Mouse (Mus musculus): ENCODE data around the gene Tbata.

The Tbata gene

DNA sequence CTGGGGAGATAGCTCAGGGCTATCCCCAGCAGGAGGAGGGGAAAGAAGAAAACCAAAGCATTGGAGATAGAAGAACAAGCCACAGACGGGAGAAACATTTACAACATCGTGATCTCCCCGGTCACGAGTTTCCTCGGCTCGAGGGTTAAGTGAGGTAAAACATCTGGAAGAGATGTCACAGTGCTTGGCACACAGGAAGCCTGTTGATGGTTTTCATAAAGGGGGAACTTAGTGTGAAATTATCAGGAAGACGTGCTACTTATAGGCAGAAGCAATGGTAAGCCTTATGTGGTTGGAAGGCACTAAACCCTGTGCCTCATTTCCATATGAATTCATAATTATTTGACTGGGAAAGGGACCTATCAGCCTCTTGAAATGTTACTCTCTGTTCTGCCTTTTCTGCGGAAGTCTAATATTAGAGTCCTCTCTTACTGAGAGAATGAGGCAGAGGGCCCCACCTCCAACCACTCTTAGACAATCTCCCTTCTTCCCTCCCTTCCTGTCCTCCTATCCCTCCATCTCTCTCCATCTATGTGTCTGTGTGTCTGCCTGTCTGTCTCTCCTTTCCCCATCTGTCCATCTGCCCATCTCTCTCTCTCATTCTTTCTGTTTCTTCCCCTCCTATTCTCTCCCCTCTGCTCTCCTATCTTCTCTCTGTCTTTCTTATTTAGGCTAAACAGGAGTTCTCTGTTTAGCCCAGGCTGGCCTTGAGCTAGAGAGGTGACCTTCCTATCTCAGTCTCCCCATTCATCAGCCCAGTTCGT lies 4.2 kb upstream of the Tbata start:
- DNase-seq: no peak

DNA sequence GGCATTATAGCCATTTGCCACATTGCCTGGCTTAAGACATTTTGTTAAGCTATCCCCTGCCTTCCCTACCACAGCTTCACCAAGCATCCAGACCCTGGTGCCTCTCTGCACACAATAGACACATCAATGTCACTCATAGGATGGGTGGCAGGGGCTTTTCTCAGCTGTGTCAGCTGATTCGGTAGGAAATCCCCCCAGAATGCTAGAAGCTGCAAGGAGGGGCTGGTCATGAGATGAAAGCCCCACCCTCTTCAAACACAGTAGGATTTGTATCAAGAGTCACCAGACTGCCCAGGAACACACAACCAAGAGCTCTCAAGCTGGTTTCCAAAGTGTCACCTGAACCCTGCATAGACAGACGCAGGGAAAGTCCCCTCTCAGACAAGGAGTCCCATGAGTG lies 3.4 kb upstream of the Tbata start:
- no peak for DNase-seq

DNA sequence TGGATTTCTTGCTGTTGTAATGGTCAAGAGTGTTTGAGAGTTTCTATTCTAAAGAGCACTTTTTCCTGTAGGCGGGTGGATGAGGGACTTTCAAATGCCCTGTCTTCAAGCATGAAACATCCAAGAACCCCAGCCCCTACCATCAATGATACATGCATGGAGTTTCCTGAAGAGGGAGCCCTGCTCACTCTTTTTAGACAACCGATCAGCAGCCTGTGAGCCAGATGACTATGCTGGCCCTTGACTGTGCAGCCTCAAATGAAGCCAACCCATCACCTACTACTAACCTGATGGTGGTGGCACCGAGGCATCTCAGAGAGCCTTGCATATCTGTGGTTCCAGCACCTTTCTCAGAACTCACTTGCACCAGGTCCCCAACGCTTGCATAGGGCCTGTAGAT lies 742 bp downstream of the Tbata start:
- DNase-seq: no peak

DNA sequence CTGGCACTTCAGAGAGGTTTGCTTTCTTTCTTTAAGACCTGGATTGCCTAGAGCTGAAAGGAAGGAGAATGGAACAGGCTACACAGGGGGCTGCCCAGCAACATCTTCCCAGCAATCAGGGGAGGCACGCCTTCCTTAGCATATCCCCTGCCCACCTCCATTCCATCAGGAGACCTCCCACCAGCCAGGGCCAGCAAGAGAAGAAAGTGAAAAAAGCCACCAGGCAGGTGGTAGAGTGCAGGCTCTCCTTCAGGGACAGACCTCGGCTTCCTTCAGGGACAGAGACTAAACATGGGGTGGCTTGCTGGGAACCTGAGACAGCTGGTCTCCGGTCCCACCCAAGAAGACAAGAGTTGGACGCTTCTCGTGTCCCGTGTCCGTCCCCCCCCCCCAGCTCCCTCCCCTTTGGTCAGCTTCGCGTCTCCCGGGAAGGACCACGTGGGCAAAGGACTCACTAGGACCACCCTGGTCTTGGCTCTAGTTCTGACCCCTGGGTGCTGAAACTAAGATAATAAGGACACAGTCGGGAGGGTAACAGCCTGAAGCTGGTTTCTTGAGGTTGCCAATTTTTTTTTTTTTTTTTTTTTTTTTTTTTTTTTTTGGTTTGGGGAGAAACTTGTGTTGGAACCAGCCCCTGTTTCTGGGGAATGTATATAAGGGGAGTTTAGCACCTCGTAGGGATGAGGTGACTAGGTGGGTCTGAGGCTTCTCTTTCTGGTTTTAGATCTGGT lies 3.1 kb downstream of the Tbata start:
- no peak for DNase-seq

DNA sequence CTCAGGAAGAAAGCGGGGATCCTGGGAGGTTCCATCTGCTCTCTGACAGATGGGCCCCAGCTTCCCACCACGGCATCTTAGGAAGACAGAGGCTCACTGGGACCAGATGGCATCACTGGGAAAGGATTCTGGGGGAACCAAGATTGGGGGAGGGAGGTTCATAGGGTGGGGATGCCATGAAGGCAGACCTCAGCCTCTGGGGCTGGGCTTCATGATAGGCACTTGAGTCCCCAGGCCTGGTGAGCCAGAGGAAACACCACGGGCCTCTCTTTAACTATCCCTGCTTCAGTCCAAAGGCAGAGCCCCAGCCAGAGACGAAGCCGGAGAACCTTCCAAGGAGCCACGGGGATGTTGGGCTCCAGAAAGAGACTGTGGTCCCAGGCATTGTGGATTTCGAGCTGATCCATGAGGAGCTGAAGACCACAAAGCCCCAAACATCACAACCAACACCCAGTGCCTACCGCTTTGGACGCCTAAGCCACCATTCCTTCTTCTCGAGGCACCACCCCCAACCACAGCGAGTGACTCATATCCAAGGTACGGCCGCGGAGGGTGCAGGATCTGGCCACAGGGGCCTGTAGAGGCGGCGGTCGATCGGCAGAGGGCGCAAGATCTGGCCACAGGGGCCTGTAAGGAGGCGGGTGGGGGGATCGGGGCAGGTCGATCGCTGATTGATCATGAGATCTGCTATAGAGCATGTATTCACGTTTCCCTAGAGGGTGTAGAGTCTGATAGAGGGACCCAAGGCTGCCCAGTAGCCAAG lies 3.9 kb downstream of the Tbata start:
- no peak for DNase-seq

DNA sequence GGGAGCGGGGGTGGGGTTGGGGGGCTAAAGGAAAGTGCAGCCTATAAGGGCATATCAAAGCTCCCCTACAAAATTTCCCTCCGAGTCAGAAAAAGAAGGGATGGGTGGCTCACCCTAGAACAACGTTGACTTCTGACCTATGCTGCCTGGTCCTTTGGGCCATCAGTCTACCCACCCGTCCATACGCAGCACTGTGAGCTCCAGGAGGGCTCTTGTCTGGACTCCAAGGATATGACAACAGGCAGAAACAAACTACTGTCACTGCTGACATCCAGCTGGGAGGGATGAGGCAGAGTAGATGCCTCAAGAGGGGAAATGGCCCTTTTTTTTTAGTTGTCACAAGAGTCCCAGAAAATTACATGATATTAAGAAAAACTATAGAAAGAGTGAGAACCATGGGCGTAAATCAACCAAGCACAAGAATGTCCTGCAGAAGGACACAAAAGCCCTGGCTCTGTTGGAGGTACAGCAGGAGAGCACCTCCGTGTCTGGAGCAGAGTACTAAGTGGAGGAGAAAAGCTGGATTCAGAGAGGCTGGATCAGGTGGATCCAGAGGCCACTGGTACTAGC lies 4.6 kb downstream of the Tbata start:
- no peak for DNase-seq

DNA sequence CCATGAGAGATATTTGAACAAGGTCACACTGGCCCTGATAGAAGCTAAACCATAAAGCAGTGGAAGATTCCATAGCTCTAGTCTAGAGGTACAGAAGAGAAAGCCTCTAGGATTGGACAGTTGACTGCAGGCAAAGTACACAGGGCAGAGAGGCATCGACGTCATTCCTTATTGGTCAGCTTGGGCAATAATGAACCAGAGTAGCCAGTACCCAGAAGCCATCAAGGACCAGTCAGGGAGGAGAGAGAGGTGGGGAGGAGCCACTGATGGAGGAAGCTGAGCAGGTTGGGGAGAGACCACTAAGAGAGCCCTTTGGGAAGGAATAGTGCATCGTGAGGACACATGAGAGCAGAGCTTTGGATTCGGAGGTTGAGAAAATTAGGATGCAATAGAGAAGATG lies 6.0 kb downstream of the Tbata start:
- no peak for DNase-seq

DNA sequence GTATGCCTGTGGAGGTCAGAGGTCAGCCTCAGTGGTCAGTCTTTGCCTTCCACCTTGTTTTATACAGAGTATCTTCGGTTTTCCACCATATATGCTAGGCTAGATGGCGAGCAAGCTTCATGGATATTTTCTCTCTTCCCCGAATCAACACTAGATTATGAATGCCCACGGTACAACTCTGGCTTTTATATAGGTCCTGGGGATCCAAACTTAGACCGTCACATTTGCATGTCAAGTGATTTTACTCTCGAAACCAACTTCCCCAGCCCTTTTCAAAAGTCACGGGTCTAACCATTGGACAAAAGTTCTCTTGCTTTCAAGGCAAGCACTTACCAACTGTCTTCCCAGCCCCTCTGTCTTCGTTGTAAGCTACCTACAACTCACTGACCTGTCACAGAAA lies 6.9 kb downstream of the Tbata start:
- DNase-seq: no peak

DNA sequence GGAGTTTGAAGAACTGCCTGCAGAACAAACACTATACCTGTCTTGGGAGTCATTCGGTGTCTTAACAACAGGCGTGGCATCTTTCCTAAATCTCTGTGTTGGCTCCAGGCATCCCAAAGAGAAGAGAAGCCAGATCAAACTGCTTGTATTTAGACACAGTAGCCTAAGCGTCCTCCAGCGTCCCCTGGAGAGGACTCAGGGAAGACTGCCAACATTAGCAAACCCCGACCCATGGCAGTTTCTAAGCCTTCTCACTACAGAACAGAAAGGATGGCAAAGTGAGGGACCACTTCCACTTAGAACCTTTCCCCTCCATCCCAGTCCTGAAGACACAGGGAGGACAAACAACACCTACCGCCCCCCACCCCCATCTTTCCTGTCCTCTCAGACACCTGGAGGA lies 8.2 kb downstream of the Tbata start:
- no peak for DNase-seq

DNA sequence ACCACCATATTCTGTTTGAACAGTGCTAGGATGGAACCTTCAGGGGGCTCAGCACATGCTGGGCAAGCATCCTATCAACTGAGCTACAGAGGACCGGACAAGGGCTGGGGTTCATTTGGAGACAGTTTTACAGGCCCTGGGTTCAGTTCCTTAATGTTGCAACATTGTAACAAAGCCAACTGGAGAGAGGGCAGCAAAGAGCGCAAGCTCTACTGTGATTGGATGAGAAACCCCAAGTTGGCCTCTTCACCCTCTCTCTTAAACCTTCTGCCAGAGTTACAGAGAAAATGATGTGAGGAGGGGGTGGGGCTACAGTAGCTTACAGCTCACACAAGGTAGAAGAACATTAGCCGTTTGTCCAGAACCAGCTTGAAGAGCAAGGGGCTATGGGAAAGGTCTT lies 15.2 kb downstream of the Tbata start:
- no peak for DNase-seq

DNA sequence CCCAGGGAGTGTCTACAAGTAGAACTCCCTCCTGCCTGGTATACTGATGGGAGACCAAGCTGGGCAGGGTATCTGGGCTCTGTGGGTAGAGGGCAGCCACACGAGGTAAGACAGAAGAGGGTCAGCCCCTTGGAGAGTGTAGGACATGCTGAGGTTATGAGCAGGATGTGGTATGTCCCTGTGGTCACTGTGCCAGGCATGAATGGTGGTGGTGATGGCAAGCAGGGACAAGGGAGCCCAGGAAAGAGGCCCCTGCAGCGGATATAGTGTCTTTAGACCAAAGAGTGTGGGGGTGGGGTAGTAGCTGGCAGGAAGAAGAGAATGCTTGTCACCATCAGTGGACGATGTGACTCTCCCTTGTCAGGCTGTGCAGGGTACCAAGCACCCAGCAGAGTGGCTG lies 16.3 kb downstream of the Tbata start:
- DNase-seq: no peak

DNA sequence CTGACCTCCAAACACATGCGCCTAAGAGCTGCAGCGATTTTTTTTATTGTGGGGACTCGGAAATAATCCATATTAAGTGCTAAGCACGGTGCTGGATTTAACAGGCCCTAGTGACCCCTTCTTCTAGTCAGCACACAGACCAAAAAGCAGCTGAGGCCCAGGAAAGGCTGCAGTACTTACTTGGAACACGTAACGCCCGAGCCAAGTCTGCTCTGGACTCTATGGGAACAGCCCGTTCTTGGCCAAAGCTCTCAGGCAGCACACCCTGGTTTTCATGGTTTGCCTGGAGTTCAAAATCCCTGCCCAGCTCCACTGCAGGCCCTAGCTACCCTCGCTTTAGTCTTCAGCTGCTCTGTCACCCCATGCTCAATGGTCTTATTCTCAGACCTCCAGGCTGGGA lies 22.9 kb downstream of the Tbata start:
- no peak for DNase-seq

DNA sequence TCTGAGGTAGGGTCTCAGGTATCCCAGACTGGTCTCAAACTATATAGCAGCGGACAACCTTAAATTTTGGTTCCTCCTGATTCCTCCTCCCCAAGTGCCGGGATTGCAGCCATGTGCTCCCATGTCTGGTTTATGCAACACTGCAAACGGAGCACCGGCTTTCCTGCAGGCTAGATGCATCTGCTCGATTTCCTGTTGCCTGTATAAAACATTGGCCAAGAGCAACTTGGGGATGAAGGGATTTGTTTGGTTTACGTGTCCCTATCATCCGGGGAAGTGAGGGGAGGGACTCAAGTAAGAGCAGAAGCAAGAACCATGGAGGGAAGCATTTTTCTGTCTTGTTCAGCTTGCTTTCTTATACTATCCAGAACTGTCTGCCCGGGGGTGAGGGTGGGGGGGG lies 23.5 kb downstream of the Tbata start:
- DNase-seq: no peak

DNA sequence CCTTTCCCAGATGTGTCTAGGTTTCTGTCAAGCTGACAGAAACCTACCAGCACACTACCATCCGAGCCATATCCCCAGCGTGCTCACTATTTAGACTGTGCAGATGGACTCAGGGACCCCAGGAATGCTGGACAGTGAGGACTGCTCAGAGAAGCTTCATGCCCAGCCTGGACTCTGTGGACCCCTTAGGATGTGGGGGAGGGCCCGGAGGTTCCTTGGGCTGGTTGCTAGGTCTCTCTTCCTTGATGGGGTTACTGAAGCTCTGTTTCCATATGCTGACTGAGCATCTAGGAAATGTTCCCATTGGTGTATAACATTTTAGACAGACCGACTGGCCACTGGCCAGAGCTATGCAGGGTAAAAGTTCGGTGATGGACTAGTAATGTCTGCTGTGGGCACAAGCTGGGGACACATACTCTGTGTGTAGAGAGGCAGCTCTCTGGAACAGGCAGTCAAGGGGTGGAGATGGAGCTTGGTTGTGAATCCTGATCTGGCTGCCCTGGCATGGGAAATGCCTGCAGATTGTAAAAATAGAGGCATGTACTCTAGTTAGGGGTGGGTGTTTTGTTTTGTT lies 24.1 kb downstream of the Tbata start:
- DNase-seq: no peak

DNA sequence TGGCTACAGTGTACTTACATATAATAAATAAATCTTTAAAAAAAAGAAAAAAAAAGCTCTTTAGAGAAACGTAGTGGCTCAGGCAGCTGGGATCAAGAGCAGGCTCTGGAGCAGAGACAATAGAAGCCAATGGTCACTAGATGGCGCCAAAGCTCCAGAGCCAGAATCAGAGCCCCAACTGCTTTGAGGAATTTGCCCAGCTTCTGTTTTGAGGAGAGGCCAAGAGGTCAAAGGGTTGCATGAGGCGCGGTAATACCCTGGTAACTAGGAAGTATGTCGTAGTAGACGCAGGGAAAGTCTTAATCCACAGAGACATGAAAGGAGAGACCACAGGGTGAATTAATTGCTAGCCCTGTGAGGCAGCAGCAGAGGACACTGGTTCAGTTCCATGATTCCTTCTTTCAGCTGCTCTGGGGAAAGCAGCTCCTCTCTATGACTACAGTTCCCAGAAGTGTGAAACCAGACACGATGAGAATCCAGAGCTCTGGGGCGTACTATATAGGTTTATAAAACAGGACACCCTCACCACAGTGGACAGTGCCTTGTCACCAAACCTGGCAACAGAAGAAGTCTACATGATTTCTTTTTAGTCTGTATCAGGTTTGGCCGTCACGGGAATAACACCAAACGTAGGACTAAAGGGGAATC lies 27.9 kb downstream of the Tbata start:
- DNase-seq: peak; percentile 51

DNA sequence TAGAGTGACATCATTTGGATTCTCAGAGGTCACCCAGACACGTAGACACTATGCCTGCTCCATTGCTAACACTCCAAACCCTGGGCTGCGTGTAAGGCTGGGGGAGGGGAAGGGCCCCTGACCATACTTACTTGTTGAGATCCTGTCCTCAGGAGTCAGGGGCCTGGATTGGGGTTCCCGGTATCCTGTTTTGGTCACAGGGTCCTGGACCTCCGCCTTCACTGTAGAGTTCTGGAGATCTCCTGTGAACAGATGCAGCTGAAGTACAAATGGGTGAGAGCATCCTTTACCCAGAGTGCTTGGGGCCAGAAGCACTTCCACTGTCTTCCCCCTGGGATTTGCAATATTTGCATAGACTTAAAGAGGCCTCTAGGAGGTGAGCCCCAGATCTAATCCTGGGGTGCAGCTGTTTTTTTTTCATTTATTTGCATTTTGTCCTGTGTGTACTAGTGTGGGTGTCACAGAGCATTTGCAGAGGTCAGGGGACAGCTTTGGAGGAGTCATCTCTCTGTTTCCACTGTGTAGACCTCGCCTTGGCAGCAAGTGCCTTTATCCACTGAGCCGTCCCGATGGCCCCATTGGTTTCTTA lies 28.6 kb downstream of the Tbata start:
- no peak for DNase-seq

DNA sequence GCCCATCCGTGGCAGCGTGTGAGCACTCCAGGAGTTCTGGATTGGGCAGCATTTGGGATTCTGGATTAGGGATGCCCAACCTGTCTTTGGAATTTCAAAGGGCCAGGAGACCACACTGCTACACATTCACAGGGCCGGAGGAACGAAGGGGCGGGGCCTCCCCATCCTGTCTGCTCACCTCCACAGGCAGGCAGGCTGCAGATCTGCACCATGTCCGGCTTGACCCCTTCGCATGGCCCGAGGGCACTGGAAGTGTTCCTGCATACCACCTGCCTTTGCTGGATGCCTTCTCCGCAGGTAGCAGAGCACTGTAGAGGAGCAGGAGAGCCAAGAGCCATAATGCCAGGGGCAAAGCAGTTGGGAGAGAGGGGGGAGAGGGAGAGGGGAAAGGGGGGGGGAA lies 29.2 kb downstream of the Tbata start:
- DNase-seq: no peak

DNA sequence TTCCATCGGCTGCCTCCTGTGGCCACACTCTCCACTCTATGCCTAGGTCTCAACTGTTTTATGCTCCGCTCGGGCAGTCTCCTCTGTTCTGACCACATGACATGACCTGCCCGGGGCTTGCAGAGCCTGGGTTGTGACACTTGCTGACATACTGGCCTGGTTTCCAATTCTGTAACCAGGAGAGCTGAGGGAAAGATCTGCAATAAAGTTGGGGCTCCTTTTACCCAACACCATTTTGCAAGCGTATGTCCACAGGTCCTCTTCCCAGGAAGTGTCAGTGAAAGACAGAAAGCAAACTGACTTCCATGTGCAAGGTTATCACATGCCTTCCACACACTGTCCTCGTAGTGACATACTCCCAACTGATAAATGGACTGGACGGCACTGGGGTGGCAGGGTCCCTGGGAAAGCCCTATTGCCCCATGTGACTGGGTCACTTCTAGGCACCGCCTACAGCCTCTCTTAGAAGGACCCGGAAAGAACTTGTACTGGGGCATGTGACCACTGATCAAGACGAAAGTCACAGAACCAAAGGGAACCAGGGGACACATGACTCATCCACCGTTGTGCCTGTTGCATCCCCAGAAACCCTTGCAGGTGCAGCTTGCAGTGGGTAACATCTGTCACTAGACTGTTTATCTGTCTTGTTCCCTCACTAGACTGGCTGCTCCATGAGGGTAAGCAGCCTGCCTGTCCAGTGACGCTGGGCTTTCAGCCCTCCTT lies 30.0 kb downstream of the Tbata start:
- no peak for DNase-seq

DNA sequence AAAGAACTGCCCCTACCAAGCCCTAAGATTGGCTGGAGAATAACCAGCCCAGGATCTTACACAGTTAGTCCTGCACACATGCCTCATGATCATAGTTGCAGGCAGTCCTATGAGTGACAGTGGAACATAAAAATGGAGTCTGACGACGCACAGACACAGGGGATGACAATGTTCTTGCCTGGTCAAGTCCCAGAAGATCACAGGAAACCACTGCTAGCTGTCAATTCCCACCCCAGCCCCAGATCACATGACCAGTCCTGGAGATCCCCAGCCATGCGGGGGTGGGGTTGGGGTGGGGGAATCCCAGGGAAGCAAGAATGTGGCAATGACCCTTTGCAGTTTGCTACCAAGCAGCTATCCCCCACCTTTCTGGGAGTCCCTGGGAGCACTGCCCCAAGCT lies 32.2 kb downstream of the Tbata start:
- DNase-seq: no peak

DNA sequence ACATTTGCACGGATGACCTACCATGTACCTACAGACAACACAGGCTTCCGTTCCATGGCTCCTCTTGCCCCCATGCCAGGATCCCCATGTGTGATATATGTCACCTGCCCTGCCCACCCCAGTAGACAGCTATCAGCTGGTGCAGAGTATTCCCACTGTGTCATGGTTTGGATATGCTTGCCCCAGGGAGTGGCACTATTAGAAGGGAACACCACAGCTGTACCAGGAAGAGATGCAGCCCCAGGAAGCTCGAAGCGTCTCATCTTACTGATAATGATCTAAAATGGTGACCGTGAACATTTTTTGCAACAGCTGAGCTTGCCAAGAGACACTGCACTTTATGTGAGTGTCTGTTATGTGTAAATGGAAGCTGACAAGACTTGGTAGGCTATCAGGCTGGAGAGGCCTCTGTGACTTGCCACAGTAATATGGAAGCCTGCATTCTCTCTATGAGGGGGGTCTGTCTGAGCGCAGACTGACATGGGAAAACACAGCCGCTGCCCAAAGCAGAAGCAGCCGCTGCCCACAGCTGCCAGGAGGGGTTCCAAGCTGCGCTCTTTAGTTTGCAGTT lies 36.4 kb downstream of the Tbata start:
- DNase-seq: no peak

DNA sequence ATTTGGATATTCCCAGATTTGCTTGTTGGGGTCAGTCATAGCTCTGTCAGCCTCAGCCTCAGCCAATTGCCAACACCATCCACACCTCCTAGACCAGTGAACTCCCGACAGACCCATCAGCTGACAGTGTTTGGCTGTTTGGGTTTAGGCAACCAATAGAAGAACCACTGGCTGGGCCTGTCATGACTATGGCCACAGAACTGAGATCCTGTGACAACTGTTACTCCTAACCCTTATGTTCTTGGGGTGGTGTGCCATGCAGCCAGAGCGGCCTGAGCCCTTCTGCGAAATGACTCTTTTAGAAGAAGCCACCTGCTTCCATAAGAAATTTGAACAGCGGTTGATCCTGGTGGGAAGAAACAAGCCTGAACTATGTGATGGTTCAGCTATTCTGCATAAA lies 39.4 kb downstream of the Tbata start:
- DNase-seq: no peak

All from kidney, adult 11 months (tissue).